Mouse (Mus musculus) G1E (cell line): ENCODE measurements around the gene Mrpl18.

Source experiments
- CTCF ChIP-seq: IDR thresholded peaks from 2 replicates; pipeline ENCODE4 v1.5.1; 2012; ENCODE audit warnings: low read depth, low read length, inconsistent platforms, mixed read lengths
- GATA1 ChIP-seq: IDR thresholded peaks from 2 replicates; pipeline ENCODE4 v1.6.1; 2012; ENCODE audit warnings: borderline replicate concordance, low read length, inconsistent platforms, mixed read lengths
- POLR2AphosphoS5 ChIP-seq: IDR thresholded peaks from 2 replicates; pipeline ENCODE4 v1.6.1; 2012; ENCODE audit warnings: low read depth, low read length, inconsistent platforms; ENCODE audit not compliant: insufficient replicate concordance

DNA sequence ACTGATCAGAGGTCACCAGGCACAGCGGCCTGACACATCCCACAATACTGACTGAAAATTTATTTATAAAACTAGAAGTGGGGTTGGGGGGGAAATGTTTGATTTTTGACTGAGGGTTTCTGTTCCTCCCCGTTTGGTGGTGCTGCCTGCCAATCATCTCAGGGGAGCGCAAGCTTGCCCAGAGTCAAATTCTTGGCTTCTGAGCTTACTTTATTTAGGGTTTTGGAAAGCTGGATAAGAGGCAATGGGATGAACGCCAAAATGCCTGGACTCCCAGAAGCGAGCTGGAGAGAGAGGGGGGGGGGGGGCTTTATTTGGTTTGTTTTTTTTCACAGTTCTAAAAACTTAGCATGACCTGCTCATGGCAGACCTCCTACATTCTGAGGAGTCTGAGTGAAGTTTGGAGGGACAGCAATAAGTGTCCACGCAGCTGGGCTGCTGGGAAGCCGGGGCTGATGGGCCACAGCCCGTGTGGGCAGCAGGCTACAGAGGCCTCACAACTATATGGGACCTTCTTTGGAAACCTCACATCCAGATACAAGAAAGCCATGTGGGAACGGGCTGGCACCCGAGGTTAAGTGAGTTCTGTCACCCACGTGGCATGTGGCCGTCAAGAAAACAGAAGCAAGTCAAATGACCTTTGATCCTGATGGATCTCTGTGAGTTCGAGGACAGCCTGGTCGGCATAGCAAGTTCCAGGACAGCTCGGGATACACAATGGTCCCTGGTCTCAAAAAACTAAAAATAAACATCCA is 28.9 kb downstream of the Mrpl18 start:
- TF ChIP-seq CTCF (no peak), POLR2AphosphoS5 (no peak), GATA1 (no peak)
